Mouse (Mus musculus): ENCODE results near the gene Dnah8.

Dnah8 gene

DNA sequence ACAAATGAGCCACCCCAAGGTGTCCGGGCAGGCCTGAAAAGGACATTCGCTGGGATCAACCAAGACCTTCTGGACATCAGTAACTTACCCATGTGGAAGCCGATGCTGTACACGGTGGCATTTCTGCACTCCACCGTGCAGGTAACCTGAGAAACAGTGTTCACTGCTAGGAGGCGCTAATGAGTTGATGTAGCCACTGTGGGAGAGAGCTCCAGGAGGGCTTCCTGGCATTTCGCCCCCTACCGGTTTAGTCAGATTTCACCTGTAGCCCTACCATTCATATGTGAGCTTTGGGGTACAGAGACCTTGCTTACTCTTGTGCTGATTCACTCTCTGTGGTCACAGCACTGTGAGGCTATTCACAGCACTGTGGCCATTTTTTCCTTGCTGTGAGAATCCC lies 195.0 kb downstream of the Dnah8 start:
- peak; percentile 92 for DNase-seq (ENCODE audit: low read depth, low spot score)

DNA sequence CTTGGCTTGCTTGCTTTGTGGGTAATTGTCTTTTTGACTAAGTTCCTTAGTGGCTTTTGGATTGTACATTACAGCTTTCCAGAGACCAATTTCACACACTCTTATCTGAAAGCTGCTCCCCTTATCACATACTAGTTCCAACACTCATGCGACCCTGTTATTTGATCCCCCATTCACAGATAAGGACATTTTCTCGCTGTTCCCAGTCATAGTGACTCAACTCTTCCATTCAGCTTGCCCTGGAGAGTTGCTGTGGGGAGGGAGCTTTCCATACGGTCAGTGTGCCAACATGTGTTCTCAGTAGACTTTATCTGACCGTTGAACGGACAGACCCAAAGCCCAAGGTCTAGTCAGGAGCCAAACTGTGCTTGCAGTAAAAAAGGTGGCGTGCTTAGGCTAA lies 197.0 kb downstream of the Dnah8 start:
- DNase-seq (ENCODE audit: low read depth, low spot score) = no peak

DNA sequence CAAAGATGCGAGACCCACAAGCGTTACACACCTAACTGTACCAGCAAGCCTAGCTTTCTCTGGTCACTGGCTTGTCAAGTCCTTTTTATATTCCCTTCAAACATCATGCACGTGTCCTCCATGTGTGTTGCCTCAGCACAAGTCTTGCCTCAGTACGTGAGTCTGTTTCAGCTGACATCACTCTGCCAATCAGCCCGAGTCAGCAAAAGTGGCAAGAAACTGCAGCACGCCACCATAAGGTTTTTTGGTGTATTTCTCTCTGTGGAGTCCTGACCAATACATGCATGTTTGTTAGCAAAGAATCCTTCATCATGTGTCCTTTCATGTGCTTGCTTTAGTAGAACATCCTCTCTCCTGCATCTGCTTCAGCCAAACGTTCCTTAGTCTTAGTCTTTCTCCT lies 200.3 kb downstream of the Dnah8 start:
- DNase-seq (ENCODE audit: low read depth, low spot score) = no peak

DNA sequence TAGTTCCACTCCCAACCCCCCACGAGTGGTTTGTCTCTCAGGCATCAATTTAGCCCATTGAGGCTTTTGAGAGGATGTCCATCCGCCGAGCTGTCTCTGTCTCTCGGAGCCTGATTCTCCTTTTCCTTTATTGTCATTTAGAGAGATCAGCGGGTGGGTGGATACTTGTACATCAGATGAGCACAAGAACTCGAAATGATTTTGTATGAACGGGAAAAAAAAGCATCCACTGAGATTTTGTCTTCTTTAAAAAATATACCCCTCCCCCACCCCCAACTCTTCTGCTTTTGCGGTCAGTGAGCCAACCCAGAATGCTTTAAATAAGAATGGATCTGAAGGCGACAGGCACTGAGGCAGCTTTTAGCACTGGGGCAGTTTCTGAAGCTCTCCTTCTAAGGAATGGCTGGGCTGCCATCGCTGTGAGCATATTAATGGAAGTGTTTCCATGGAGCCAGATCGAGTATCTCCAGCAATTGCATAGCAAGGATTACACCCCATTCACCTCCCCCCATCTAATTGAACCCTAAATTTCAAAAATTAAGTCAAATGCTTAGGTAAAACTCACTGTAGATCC lies 201.7 kb downstream of the Dnah8 start:
- peak; percentile 82 for DNase-seq (ENCODE audit: low read depth, low spot score)

DNA sequence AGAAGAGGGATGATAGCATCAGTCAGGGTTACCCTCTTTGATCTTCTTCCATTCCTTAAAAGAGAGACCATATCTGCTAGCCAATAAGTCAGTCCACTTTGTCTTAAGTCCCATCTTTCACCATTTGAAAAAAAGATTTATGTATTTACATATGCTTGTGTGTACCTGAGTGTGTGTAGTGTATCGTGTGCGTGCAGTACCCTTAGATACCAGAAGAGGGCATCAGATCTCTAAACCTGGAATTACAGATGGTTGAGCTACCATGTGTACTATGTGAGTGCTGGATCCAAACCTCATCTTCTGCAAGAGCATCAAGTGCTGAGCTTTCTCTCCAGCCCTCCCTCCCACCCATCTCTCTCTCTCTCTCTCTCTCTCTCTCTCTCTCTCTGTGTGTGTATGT lies 207.0 kb downstream of the Dnah8 start:
- DNase-seq (ENCODE audit: low read depth, low spot score) = peak; percentile 72

DNA sequence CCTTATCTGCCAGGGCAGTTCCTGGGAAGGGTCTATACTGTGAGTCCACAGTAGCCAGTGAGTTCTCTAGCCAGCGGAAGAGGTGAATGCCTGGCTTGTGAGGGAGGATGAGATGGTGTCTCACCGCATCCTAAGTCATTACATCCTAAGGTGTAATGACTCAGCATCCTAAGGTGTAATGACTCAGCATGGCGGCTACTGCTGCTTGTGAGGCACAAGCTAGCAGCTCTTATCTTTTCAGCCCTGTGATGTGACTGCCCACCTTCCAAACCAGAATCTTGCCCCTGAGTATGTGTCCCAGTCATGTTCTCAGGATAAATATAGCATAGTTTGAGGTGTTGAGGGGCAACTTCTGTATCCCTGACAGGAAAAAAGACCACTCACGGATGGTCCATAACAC lies 211.3 kb downstream of the Dnah8 start:
- DNase-seq (ENCODE audit: low read depth, low spot score) = peak; percentile 60

DNA sequence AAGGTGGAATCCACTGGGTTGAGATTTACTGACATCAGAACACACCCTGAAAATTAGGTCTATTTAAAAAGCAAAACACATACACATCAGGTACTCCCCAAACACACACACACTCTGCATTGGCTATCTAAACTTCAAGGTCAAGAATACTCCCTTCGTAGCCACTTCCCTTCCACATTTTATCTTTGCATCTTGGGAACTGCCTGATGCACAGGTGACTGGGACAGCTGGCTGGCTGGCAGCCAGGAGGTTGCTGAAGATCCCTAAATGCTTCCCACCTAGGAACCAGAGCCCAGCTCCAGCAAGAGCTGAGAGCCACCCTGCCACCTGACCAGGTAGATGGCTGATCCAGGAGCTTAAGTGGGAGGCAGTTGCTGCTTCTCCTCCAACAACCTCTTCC lies 212.9 kb downstream of the Dnah8 start:
- DNase-seq (ENCODE audit: low read depth, low spot score) = no peak

DNA sequence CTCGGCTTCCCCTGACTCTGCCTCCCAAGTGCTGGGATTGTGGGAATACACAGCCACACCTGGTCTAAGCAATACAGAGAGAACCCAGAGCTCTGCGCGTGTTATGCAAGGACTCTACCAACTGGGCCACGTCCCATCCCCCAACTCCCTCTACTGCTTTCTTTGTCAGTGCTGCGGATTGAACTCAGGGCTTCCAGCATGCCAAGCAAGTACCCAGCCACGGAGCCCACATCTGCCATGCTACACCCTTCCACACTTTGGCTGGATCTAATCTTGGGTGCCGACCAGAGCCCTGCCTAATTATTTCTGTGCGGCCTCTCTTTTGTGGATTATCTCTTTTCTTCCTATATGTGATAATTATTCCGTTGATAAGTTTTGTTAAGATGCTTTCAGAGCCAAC lies 215.9 kb downstream of the Dnah8 start:
- no peak for DNase-seq (ENCODE audit: low read depth, low spot score)

DNA sequence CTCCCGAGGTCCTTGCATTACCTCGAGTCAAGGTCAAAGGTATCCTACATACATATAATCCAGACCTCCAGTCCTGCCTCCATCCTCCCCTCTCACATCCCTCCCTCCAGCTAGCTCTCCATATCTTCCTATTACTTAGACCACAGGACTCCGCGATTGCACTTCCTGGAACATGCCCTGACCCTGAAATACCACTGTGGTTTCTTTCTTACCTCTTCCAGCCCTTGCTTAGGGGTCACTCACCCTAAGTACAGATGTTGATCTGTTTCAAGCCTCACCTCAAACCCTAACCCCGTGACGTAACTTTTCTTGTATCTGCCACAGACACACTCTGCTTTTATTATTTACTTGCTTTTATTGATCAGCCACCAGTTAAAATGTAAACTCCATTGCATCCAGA lies 218.2 kb downstream of the Dnah8 start:
- DNase-seq (ENCODE audit: low read depth, low spot score) = no peak

DNA sequence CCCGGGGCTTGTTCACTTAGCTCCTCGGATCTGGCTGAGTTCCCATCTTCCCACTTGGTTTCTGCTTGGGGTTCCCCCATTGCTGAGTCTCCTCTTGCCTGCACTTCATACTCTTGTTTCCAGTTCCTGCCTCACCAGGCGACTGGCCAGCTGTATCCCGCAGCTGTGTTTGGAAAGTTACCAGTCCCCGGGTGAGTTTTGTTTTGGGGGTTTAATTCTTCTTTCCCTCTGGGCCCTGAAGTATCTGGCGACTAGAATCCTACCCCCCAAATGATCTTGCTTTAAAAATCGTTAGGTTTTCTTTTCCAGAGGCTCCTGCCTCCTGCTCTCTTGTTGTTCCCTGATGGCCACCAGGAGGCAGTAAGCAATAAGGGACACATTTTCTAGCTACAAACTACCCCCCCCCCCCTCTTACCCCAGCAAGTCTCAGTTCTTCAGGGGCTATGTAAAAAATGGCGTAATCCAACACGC lies 220.2 kb downstream of the Dnah8 start:
- peak; percentile 68 for DNase-seq (ENCODE audit: low read depth, low spot score)

DNA sequence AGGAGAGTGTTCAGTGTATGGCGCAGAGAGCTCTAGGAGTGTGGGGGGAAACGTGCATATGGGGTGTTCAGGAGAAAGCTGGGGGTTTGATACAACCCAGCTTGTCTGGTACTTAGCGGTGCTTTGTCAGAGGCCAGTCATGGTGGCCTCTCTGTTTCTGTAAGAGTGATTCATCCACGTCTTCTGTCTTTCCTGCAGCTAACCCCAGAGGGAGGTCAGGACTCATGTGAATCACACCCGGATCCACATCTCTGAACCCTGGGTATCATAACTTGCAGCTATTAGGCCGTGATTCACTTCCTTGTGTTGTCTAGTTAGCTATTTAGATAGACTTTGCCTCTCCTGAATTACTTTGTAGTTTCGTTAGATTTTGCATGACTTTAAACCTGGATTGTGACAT lies 223.3 kb downstream of the Dnah8 start:
- no peak for DNase-seq (ENCODE audit: low read depth, low spot score)

DNA sequence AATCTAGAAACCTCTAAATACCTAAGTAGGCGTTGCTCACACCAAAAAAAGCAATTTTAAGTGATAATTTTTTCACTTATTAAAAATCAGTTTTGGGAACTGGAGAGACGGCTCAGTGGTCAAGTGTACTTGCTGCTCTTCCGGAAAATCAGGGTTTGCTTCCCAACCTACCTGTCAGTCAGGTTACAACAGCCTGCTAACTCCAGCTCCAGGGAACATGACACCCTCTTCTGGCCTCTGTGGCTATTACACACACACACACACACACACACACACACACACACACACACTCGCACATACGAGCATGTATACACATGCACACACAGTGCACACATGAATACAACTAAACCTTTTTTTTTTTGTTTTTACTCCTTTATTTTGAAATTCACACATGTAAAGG lies 223.9 kb downstream of the Dnah8 start:
- DNase-seq (ENCODE audit: low read depth, low spot score) = peak; percentile 49

DNA sequence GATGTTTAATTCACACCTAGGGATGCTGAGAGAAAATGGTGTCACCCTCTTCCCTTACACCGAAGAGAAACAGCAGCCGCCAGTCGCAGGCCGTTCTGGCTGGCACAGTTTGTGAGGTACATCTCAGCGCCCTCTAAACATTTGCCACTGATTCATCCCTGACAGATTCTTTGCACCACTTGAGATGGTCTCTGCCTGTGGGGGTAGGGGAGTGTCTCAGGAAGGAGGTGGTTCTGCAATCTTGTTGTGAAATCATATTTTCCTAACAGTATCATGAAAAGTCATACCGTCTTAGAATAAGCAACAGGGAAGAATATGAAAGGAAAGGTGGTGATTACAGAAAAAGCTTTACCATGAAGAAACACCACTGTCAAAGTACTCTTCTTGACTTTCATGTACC lies 224.7 kb downstream of the Dnah8 start:
- DNase-seq (ENCODE audit: low read depth, low spot score) = no peak

DNA sequence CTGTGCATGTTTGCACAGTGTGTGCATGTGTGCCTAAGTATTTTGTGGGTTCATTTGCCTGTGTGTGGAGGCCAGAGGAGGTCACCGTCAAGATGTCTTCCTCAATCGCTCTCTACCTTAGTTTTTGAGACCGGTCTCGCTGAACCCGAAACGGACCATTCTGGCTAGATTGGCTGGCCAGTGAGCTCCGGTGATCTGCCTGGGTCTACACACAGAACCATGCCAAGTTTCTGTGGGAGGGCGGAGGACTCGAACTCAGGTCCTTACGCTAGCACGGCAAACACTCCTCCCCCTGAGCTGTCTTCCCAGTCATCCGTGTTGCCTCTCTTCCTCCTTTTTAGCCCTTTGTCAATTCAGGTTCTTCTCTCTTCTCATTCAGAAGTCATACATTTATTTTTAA lies 225.7 kb downstream of the Dnah8 start:
- DNase-seq (ENCODE audit: low read depth, low spot score) = no peak

DNA sequence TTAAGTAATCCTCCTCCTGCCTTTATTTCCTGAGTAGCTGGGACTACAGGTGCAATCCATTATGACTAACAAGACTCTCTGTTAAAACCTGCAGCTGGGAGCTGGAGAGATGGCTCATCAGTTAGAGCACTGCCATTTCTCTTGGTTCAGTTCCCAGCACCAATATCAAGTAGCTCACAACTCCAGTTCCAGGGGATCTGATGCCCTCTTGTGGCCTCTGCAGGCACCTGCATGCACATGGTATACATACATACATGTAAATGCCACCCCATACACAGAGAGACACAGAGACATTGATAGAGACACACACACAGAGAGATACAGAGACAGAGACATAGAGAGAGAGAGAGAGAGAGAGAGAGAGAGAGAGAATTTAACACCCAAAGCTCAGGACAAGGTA lies 228.2 kb downstream of the Dnah8 start:
- peak; percentile 86 for DNase-seq (ENCODE audit: low read depth, low spot score)

DNA sequence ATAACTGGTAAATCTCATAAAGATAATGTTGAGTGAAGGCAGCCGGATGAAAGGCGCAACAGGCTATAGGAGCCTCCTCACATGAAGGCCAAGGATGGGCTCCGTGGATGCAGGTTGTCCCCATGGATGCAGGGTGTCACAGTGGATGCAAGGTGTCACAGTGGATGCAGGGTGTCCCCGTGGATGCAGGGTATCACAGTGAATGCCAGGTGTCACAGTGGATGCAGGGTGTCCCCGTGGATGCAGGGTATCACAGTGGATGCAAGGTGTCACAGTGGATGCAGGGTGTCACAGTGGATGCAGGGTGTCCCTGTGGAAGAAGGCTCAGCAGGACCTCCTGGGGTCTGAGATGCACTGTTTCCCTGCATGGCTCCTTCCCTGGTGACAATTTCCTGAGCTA lies 233.2 kb downstream of the Dnah8 start:
- DNase-seq (ENCODE audit: low read depth, low spot score) = no peak

DNA sequence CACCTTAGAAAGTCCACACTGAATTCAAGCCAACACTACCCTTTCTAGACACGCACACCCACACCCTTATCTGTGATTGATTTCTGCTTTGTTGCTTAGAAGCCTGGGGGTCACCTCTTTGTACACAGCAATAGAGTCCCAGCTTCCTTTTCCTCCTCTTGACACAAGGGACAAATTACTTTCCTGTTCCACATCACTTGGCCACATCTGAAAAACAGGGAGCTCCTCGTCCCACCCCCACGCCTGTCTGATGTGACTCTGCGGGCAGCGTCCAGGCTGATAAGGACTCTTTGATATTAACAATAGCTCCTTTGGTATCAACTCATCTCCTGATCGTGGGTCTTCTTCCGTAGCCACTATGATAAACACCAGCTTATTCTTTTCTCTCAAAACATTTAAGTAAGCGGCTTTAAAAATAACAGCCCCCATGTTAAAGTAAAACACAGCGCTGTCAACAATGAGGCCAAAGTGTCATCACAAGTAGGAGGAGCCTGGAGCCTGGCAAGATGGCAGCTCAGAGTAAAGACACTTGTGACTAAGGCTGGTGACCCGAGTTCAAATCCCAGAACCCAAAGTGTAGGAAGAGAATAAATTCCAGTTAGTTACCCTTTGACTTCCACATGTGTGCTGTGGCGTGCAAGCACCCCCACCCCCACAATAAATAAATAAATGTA lies 234.6 kb downstream of the Dnah8 start:
- no peak for DNase-seq (ENCODE audit: low read depth, low spot score)

DNA sequence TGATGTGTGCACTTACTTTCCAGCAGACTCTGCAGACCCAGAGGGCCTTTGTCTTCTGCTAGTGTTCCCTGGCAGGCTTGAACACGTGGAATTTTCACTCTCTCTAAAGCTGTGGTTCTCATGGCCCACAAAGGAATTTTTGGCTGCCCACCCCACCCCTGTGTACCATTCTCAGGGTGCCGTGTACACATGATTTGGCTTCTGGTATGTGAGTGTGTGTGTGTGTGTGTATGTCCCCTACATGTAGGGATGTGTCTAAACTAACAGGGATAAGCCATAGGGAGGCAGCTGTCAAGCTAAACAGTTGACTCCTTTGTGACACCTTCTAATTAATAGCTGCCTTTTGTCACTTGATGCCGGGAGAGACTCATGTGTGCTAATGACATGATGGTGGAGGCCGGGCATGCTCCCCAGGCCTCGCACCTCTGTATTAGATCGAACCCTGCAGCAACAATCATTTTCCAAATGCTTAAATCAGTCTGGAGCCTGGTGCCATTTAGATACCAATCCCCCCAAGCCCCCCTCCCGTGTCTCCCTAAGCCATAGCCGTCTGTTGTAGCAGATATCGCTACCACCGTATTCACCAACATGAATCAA lies 235.9 kb downstream of the Dnah8 start:
- DNase-seq (ENCODE audit: low read depth, low spot score) = no peak

DNA sequence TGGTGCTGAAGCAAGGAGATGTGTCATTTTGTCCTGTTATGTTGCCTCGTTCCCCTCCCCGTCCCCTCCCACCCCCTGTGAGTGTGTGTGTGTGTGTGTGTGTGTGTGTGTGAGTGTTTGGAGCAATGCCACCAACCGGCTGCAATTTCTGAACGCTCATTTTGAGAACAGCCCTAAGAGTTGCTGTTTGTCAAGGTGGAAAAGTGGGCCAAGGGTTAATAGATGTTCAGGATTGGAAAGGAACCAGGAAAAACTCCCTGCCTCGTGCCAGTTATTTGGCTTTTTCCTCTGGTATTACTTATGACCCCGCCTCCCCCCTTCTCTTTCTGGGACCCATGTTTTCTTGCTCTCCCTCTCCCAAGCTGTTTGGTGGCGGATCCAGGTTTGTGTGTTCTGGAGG lies 236.5 kb downstream of the Dnah8 start:
- DNase-seq (ENCODE audit: low read depth, low spot score) = no peak

DNA sequence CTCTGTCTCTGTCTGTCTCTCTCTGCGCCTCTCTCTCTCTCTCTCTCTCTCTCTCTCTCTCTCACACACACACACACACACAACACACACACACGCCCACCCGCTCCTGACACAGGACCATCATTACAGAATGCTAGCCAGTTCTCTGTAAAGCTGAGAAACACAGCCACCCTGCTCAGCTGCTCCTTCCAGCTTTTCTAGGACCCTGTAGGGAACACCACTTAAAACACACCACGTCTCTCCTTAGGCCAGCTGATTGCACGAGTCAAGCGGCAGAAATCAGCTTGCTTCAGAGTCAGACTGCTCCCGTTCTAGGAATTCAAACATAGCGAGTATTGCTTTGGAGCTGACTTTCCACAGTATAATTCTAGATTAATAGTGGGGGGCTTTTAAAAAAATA lies 242.1 kb downstream of the Dnah8 start:
- no peak for DNase-seq (ENCODE audit: low read depth, low spot score)

DNA sequence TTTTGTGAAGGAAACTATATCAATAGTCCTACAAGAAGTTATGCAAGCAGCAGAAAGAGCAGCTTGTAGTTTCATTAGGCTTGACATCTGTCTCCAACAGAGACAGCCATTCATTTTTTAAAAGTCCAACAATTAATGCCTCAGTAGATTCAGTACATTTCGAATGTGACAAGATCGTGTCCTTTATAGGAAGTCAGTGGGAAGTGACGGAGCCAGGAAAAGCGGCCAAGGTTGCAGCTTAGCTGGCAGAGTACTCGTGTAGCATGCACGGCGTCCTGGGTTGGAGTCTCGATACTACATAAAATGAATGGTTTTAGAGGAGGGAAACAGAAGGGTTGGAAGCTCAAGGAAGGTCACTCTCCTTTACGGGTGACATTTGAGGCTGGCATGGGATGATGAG lies 242.8 kb downstream of the Dnah8 start:
- no peak for DNase-seq (ENCODE audit: low read depth, low spot score)

DNA sequence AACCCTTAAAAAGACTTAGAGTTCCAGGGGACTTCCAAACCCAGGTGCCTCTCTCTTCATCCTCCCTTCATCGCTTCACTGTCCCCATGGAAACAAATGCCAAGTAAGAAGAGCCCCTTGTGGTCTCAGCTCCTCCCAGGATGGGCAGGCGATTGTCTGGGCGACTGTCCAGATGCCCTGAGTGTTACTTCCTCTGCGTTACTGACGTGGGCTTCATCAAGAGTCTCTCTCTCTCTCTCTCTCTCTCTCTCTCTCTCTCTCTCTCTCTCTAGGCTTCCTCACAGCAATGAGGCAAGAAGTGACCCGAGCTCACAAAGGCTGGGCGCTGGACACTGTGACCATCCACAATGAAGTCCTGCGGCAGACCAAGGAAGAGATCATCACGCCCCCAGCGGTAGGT lies 246.9 kb downstream of the Dnah8 start:
- no peak for DNase-seq (ENCODE audit: low read depth, low spot score)

DNA sequence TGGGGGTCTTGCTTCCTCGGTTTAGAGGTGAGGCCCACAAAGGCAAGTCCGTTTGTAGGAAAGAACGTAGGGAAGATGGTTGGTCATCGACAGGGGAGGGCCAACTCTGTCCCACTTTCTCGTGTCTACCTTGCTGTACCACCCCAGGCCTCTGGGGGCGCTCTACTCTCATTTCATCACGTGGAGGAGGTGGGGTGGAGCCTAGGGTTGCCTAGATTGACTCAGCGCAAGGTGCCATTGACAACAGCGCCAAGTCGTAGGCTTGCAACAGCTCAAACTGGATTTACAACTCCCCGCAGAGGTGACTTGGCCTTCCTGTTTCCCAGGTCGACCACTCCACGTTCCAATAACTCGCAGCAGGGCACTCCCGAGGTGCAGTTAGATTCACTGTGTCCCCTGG lies 250.1 kb downstream of the Dnah8 start:
- peak; percentile 94 for DNase-seq (ENCODE audit: low read depth, low spot score)
